Mouse (Mus musculus) lung, postnatal 0 days (tissue): ENCODE data around the gene Csrp1.

ENCODE experiments used
- CTCF ChIP-seq: IDR thresholded peaks from 2 replicates; pipeline ENCODE4 v1.5.1; 2016; ENCODE audit warnings: antibody characterized with exemption, mild to moderate bottlenecking
- EP300 ChIP-seq: IDR thresholded peaks from 2 replicates; pipeline ENCODE4 v1.6.1; 2016; ENCODE audit warnings: antibody characterized with exemption, mild to moderate bottlenecking, control low read depth

GRCm38 (mm10) chr1:135708369-135708768 lies 11.5 kb upstream of the Csrp1 start:
- TF ChIP-seq CTCF (no peak), EP300 (no peak)
